Mouse (Mus musculus): ENCODE results near the gene Sh3bp1.

Gene Sh3bp1

GRCm38 (mm10) chr15:78899740-78900584 is at the start of gene Sh3bp1:
TSS of gene Sh3bp1 (plus strand) at chr15:78899768.
- peak; percentile 68 for DNase-seq

GRCm38 (mm10) chr15:78850059-78850824 is 49.3 kb upstream of the Sh3bp1 start:
- peak; percentile 33 for DNase-seq

DNA sequence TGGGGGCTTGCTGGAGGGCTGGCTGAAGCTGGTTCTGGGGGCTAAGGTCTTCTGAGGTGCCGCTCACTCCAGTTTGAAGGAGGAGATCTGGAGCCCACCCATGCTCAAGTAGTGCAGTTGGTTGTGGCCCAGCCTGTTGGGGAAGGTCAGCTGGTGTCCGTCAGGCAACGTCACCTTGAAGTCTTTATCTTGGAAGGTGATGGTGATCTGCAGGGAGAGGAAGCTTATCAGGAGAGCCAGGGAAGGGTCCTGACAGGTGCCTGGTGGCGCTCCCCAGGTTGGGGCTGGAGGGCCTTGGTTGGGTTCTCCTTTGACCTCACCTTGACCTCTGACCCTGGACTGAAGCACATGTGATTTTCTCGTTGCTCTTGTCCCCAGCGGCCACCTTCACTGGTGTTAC is 48.6 kb upstream of the Sh3bp1 start:
- peak; percentile 9 for DNase-seq

DNA sequence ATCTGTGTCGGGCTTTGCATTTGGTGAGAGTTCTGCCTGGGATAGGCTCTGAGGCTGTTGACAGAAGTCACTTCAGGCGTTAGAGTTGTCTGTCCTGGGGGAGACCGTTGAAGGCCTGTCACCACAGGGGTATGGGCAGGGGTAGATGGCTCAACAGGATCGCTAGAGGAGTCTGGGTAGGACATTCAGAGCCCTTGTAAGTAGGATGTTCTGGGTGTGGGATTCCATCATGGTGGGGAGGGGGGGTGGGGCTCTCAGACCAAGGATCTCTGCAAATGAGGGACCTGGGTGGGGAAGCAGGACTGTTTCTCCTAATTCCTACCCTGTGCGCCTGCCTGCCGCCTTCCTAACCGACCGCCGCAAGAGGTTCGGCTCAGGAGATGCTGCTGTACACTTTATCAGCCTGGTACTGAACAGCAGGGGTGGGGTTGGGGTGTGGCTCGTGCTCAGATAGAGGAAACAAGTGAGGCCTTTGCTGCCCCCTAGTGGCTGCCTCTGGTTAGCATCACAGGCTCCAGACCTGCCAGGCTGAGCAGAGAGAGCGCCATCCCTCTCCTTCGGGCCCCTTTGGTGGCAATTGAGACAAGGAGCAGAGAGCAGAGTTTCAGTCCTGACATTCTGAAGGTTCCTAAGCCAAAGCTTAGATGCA is 47.9 kb upstream of the Sh3bp1 start:
- DNase-seq: peak; percentile 93

DNA sequence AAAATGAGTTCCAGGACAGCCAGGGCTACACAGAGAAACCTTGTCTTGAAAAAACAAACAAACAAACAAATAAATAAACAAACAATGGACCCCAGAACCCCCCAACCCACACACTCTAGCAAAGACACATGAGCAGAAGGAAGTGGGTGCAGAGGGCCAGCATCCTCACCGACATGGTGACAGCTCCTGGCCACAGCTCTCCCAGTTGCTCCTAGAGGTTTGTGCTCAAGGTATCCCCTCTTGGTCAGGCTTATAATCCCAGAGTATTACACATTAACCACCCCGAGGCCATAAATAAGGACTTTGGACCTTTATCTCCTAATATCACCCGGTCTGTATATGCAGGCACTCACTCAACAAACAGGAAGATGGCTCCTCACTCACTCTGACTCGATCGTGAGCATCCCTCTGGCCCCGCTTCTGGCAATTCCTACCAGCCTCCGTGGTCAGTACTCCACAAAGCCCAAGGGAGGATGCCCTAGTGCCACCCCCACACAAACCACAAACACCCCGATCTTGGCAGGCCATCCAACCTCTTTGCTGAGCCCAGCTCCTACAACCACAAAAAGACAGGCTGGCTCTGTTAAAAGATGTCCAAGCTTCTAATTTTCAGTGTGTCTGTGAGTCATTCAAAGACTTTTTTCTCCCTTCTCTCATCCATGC is 44.1 kb upstream of the Sh3bp1 start, which contains the start of gene Lgals2:
TSS of gene Lgals2 (minus strand) at position 227 of the 663 bp plus-strand sequence.
- DNase-seq: no peak

- peak; percentile 9 for DNase-seq
Measured at GRCm38 (mm10) chr15:78857009-78857408, 42.6 kb upstream of the Sh3bp1 start.

DNA sequence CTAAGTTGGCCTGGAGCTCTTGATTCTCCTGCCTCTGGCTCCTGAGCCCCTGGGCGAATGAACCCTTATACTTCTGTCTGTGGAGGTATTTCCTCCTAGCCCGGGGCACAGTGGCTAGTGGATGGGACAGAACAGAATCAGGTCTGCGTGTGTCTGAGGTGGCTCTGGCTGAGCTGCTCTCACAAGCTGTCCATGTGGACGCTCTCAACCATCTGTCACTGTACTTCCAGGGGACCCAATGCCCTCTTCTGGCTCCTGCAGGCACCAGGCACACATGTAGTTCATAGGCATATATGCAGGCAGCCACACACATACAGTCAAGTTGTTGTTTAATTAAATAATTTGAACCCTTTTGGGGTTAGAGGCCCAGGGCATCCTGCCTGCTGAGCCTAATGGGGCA is 40.3 kb upstream of the Sh3bp1 start:
- no peak for DNase-seq

DNA sequence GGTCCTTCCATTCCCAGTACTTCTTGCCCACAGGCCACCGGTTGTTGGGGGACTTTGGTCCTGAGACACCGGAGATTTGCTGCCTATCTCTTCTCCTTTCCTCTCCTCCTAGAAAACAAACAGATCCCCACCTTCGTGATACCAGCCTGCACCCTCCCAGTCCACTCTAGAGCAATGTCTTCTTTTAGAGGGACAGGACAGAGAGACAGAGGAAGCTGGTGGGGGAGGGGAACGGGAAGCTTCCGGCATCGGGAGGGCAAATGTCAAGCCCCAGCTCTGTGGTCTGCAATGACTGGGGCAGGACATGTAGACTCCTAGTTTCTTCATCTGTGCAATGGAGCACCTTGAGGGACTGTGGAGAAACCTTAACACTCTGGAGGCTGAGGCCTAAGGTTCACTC is 39.9 kb upstream of the Sh3bp1 start:
- no peak for DNase-seq

DNA sequence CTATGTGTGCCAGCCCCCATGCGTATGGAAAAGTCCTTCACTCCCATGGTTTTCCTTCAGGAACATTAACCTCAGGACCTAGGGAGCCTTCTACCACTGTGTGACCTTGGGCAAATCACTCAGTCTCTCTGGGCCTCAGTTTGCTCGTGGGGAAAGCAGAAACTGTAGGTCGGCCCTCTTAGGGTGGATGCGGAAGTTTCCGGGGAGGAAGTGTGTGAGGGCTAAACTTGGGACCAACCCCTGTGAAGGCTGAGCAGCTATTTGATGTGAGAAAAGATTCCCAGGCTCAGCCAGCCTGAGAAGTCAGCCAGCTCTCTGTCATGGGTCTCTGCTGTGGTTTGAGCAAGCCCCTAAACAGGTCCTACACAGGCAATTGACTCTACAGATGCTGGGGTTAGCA is 37.3 kb upstream of the Sh3bp1 start:
- no peak for DNase-seq

- no peak for DNase-seq
Measured at GRCm38 (mm10) chr15:78863154-78863553, 36.4 kb upstream of the Sh3bp1 start.

GRCm38 (mm10) chr15:78863852-78864253 is 35.7 kb upstream of the Sh3bp1 start:
- DNase-seq: peak; percentile 16

DNA sequence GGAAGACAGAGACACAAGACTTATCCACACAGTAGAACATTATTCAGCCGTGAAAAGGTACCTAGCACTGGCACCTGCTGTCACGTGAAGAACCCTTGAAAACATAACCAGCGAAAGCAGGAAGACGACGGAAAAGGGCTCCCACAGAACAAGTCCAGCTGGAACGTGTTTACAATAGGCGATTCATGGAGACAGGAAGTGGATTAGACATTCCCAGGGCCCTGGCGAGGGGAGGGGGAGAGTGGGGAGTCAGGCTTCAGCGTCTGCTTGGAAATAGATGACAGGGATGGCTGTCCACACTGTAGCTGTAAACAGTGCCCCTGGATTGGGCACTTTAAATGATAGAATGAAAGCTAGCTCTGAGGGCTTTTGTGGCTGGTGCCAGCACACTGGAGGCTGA is 31.2 kb upstream of the Sh3bp1 start:
- peak; percentile 41 for DNase-seq

DNA sequence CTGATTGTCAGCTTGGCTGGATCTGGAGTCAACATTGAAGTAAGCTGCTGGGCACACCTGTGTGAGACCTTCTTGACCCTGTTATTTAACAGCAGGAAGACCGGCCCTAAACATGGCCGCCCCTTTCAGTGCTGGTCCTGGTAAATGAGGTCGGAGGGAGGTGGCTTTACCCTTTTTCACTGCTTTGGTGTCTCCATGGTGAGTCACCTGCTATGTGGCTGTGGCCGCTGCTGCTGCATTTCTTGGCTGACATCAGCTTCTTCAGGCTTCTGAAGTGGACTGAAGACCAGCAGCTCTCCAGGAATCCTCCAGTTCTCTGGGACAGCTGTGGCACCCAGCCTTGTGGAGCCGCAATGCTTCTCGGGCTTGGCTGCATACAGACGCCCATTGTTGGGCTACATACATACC is 30.7 kb upstream of the Sh3bp1 start:
- no peak for DNase-seq

DNA sequence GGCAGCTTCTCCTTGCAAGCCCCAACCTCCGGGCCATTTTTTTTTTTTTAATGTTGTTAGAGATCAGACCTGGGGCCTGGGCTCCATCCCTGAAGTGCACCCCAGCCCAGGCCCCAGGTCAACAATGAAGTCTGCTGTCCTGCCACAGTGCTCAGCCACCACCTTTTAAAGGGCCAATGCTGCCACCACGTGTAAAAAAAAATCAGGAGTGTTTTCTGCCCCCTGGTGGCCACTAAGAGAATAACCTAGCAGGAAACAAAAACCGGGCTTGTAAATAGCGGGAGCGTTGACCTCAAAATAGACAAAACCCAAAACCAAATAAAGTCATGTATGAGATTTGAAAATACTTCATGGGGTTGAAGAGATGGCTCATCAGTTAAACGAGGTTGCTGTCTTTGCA is 29.8 kb upstream of the Sh3bp1 start:
- DNase-seq: peak; percentile 59

DNA sequence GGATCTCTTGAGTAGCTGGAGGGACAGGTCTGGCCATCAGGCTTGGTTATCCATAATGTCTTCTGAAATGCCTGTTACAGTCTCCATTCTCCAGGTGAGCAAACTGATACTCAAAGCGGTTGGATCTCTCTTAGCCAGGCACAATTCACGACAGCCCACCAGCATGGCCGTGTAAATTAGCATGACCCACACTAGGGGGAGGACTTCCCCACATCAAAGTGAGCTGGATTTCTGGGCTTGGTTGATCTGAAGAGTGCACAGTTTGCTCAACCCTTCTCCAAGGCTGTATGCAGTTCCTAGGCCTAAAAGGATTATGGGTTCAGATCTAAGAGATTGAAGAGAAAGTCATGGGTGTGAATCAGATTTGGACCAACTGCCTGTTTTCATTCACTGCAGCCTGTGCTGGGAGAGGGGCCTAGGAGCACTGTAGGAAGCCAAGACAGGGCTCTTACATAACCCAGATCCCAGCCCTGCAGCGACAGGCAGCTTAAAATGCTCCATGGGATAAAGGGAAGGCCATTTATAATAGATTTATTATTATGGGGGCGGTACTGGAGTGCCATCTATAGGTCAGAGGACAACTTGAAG is 27.5 kb upstream of the Sh3bp1 start:
- no peak for DNase-seq

- no peak for DNase-seq
Measured at GRCm38 (mm10) chr15:78873803-78874435, 25.6 kb upstream of the Sh3bp1 start.

- DNase-seq: no peak
Measured at GRCm38 (mm10) chr15:78874989-78875388, 24.6 kb upstream of the Sh3bp1 start.

- no peak for DNase-seq
Measured at GRCm38 (mm10) chr15:78875537-78875936, 24.0 kb upstream of the Sh3bp1 start.

- DNase-seq: peak; percentile 90
Measured at GRCm38 (mm10) chr15:78876258-78876696, 23.3 kb upstream of the Sh3bp1 start.

DNA sequence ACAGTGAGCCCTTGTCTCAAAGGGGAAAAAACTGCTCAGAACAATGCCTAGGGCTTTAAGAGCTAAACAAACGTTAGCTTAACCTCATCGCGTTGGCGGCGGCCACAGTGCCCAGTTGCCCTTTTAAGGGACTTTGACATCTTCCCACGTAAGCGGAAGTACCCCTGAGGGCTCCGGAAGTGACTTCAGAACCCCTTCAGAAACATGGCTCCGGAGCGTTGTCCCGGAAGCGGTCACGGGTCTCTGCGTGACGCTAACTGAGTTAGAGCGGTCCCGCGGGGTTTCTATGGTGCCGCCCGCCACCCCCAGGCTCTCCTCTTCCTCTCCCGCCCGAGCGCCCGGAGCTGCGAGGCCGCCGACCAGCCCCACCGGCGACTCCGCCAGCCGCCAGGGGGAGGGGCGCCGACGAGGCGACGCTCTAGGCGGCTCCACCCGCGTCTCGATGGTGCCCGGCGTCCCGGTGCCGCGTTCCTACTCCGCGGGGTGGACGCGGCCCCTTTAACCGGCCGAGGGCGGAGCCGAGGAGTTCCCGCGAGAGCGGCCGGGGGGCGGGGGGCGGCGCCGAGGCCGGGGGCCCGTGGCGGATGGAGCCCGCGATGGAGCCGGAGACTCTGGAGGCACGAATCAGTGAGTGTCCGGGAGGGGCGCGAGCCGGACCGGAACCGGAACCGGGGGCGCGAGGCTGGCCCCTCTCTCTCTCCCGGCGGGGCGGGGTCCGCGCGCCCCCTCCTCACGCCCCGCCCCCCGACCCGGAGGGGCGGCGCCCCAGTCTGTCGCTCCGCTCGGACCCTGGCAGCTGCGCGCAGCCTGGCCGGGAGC is 22.4 kb upstream of the Sh3bp1 start, which contains the start of gene Gga1:
TSS of gene Gga1 (plus strand) at position 200 of the 819 bp plus-strand sequence.
- DNase-seq: peak; percentile 97
